Mouse (Mus musculus) left cerebral cortex, adult 2 months (tissue): ENCODE data around the gene C1qtnf5. TPM values are rescaled to one million over a fixed set of nuclear protein-coding genes. Genes with fewer than 3 reads are reported as not detected.

Experiments used
- DNase-seq, 2 experiments: peaks; one replicate each; pipeline ENCODE4 v3.0.0; 2021 to 2022; ENCODE audit warnings: low spot score in 2 of 2, mixed read lengths in 1 of 2; ENCODE audit errors: extremely low spot score in 1 of 2
- H3K27ac ChIP-seq: fragments of 200-600 bp; 2 replicates; pipeline ENCODE4 v1.8.1; 2022
- H3K4me3 ChIP-seq: fragments of 200-600 bp; 2 replicates; pipeline ENCODE4 v1.8.1; 2022
- CTCF ChIP-seq: fragments of 200-600 bp; IDR thresholded peaks from 2 replicates; pipeline ENCODE4 v1.8.1; 2022; ENCODE audit warnings: antibody characterized with exemption, mild to moderate bottlenecking, moderate library complexity
- intact Hi-C: fragments of 180-260 bp; cut with DNase I; formaldehyde crosslinking; loops from one replicate; pipeline ENCODE4 v1.15.1; 2025
- total RNA-seq, 2 experiments: library from RNA; stranded (reverse); gene quantifications; 2 replicates each; pipeline ENCODE4 v1.2.3; 2021

Gene C1qtnf5
- total RNA-seq, 2 experiments from 2014 or later: 14.2 to 15.3 TPM

DNA sequence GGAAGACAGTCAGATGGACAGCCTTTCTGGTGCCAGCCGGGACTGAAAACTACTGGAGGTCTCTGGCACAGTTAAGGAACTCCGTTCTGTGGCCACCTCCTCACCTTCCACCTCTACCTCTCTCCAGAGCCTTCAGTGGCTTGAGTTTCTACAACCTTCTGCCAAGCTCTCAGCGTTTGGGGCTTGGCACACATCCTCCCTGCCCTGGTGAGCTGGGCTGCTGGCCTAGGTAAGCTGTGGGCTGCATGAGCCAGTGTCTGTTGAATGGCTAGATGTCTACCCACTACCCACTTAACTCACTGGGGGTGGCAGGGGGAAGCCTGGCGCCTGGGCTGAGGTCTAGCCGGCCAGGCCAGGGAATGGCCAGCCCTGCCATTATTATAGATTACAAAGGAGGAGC lies 33.9 kb upstream of the C1qtnf5 start:
- intact Hi-C loops: no loop called here
- peak in 1 of 2 experiments; percentile 9 for DNase-seq
- peak overlapping the region; percentile 88 for H3K27ac ChIP-seq
- no peak for TF ChIP-seq CTCF
- peak overlapping the region; percentile 23; the same call in 1 of the 2 replicates for H3K4me3 ChIP-seq

DNA sequence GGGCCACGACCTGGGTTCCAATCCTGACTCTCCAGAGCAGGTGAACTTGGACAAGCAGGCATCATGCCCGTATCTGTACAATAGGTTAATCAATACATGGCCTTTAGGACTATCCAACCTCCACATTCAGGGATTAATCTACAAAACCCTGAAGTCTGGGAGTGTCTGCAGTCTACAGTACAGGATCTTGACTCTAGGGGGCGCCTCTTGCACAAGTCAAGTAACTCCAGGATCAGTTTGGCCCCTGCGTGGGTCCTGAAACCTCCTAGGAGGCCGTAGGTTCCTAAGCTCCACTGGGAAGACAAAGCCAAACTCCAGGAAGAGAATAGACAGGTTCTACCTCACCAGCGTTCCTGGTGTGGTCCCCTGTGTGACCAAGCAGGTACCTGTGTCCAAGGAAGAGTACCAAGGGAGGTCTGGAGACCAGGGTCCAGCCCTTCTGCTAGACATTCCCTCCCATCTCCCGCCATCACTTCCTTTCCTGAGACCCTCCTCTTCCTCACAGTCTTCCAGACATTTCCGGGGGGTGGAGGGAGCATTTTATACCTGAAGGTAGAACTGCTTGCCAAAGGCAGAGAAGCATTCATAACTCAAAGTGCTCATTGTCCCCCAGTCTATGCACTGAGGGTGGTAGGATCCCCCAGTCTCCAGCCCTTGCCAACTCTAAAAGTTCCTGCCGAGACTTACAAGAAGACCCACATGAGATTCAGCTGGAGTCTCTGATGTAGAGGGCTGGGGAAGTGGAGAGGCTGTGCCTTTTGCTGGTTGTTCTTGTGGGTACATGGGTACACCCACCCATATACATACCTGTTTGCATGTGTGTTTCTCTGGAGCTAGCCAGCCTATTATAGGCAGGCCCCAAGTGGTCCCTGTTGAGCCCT lies 32.4 kb upstream of the C1qtnf5 start:
- peak in 1 of 2 experiments; percentile 32 for DNase-seq
- Histone ChIP-seq H3K27ac (no peak overlapping the region), H3K4me3 (no peak overlapping the region)
- intact Hi-C loops: no loop called here
- peak; percentile 61 for TF ChIP-seq CTCF

DNA sequence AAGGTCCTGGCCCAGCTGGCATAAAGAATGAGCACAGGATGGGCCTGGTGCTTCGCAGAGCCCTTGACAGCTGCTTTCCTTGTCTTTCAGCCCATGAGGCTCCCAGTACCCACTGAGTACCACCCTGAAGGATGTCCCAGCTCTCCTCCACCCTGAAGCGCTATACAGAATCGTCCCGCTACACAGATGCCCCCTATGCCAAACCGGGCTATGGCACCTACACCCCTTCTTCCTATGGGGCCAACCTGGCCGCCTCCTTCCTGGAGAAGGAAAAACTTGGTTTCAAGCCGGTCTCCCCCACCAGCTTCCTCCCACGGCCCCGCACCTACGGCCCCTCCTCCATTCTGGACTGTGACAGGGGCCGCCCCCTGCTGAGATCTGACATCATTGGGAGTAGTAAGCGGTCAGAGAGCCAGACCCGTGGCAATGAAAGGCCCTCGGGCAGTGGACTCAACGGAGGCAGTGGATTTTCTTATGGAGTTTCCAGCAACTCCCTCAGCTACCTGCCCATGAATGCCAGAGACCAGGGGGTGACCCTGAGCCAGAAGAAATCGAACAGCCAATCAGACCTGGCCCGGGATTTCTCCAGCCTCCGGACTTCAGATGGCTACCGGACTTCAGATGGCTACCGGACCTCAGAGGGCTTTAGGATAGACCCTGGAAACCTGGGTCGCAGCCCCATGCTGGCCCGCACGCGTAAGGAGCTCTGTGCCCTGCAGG lies 31.6 kb upstream of the C1qtnf5 start:
- Histone ChIP-seq H3K27ac (no peak overlapping the region), H3K4me3 (no peak overlapping the region)
- intact Hi-C loops: no loop called here
- no peak for TF ChIP-seq CTCF
- DNase-seq: peak in 1 of 2 experiments; percentile 9

DNA sequence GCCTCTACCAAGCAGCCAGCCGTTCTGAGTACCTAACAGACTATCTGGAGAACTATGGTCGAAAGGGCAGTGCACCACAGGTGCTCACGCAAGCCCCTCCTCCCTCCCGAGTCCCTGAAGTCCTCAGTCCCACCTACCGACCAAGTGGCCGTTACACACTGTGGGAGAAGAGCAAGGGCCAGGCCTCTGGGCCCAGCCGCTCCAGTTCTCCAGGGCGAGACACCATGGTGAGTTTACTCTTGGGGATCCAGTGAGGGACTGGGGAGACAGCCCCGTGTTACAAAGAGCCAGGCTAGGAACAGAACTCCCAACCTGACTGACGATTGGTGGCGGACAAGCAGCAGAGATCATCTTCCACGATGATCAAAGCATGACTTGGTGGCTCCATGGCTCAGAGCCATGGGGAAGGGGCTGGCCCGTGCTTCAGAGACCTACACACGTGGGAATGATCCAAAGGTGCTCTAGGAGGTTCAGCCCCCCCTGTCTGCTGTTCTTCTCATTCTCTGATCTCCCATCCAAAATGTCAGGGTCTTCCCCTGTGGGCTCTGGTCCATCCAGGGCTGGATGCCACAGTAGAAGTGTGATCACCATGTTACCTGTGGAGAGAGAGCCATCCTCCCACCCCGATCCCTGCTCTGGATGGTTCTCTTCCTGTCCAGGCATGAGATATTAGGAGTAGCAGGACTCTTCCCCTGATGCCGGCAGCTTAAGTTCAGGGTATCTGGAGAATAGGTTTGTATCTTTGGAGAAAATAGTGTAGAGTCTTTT lies 30.9 kb upstream of the C1qtnf5 start:
- TF ChIP-seq CTCF: no peak
- intact Hi-C loops: loop anchor here (2.0 kb wide), 1 partner anchor 19 kb away; no protein-coding TSS in a partner anchor
- peak in 1 of 2 experiments; percentile 9 for DNase-seq

DNA sequence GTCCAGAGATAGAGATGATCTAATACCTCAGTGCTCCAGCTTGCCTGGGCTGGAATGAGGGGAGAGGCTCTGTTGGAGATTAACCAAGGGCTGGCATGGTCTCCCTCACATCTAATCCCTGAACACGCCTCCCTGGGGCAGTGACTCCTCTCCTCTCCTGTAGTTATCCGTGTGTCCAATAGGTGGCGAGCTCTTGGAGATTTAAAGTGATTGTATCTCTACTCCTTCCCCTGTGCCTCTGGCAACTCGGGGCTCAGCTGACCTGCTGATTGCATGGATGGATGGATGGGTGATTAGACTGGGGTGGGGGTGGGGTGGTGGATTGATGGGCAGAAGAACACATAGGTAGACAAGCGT lies 30.3 kb upstream of the C1qtnf5 start:
- intact Hi-C loops: loop anchor here (2.0 kb wide), 1 partner anchor 18 kb away; no protein-coding TSS in a partner anchor
- peak; percentile 63 for TF ChIP-seq CTCF
- no peak overlapping the region for H3K4me3 ChIP-seq
- H3K27ac ChIP-seq: no peak overlapping the region
- DNase-seq: peak in 1 of 2 experiments; percentile 55

More for the DNA sequence above, 30.9 kb upstream of the C1qtnf5 start:
- H3K4me3 ChIP-seq: no peak overlapping the region
- no peak overlapping the region for H3K27ac ChIP-seq

DNA sequence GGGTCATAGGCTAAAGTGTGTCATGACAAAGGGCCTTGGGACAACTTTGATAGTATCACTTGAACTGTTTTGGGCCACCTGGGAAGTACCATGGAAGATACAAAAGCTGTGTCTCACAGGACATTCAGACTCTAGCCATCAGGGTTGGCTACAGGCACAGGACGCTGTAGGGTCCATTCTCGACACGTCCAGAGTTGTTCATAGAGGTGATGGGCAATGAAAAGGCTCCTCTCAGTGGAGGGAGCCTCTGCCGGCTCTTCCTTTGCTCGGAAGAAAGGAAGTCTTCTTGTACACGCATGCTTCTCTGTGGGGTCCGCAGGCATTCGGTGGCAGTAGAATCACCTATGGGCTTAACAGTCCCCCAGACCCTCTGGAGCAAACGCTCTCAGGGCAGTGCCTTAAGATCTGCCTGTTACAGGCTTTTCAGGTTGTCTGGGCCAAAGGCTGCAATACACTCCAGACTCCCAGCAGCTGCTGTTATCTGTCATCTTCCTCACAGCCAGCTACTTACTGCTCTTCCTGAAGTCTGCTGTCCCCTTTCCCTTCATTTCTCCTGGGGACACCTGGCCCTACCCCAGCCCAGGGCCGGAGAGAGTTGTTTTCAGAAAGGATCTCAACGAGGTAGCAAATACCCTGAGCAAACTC lies 29.7 kb upstream of the C1qtnf5 start:
- Histone ChIP-seq H3K27ac (0 out of 2 replicates have a peak overlapping the region, but pooled peaks have one; percentile 5), H3K4me3 (no peak overlapping the region)
- intact Hi-C loops: loop anchor here (2.0 kb wide), 1 partner anchor 17 kb away; no protein-coding TSS in a partner anchor
- no peak for DNase-seq
- TF ChIP-seq CTCF: no peak

DNA sequence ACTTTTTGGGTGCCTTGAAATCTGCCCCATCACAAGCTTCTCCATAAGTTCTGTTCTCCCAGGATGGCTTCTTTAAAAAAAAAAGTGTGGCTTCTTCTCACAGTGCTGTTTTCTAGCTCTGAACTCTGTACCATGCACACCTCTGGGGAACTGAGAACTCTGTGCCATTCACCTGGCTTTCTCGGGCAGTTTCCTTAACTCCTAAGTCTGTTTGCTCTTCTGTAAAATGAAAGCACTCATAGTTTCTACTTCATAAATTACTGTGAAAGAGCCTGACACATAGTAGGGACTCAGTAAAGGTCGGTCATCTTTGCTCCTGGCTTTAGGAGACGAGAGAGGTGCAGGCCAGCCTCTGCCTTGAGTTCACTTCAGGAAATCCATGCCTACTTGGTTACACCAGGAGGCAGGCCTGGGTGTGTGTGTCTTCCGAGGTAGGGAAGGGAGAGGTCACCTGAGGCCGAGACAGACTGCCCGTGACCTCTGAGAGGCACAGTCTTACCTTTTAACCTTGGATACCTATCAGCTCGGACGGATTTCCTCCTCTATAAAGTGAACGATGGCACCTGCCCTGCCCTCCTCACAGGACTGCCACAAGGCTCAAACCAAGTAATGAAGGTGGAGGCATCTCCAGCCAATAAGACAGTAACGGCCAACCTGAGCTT lies 28.8 kb upstream of the C1qtnf5 start:
- peak overlapping the region; percentile 91 for H3K27ac ChIP-seq
- no peak overlapping the region for H3K4me3 ChIP-seq
- peak in 1 of 2 experiments; percentile 9 for DNase-seq
- TF ChIP-seq CTCF: no peak
- intact Hi-C loops: loop anchor here (2.0 kb wide), 1 partner anchor 31 kb away; no protein-coding TSS in a partner anchor

DNA sequence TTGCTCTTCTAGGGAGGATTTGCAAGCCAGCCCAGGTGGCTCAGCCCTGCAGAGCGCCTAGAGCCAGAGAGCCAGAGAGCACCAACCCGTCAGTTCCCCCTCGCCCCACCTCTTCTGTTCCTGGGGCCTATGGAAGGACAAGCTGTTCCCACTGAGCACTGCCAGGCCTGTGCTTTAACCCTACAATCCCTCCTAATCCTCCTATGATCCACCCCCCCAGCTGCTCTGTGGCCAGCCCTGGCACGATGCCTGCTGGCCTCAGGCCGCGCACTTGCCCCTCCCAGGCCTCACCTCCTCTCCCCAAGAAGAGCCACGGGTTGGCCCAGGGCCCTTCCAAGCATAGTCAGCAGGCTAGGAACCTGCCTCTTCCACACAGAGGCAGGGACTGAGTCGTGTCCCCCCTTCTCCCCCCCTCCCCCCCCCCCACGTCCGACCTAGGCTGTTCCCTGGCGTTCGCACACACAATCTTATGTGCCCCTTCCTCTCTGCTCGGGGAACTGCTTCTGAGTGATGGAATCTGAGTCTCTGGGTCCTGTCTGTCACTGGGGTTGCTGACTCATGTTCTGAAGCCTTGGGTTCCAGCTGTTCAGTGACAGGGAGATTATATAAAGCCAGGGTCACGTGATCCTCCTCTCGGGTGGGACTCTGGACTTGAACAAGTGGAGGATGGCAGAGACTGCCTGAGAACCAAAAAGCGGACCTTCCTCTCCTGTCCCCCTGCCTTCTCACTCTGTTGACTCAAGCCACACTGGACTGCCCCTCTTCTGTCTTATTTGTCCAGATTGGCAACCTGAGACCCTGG lies 27.9 kb upstream of the C1qtnf5 start:
- intact Hi-C loops: loop anchor here (2.0 kb wide), 1 partner anchor 30 kb away; no protein-coding TSS in a partner anchor
- peak overlapping the region; percentile 91 for H3K27ac ChIP-seq
- peak; percentile 64 to 68 for DNase-seq
- no peak overlapping the region for H3K4me3 ChIP-seq
- no peak for TF ChIP-seq CTCF

DNA sequence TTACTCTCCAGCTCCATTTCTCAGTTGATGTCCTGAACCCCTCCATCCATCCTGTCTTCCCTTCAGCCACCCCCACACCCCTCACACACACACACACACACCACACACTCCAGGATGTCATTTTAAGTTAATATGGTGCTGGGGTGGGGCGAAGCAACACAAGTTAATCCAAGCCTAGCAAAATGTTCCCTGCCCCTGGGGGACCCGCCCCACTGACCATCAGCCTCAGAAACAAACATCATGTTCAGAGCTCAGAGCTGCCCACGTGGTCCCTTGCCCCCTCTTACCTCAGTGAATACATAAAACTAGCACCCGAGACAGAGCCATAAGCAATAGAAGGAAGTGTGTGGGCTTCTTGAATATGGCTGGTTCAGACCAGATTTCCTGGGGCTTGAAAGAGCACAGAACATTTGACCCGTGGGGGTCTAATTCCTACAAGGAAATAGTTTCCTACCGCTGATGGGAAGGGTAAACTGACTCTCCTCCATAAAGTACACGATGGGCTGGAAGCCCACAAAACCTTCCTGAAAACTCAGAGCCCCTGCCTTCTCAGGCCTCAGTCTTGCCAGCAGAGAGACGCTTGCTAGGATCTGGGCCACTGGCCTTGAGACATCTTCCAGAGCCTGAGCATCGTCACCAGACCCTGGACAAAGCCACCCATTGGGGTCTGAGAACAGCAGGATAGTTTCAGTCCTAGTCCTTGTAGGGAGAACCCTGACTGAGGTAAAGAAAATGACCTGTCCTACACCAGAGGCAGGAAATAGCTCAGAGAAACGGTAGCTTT lies 26.9 kb upstream of the C1qtnf5 start:
- H3K27ac ChIP-seq: peak overlapping the region; percentile 91
- peak in 1 of 2 experiments; percentile 9 for DNase-seq
- no peak overlapping the region for H3K4me3 ChIP-seq
- no peak for TF ChIP-seq CTCF
- intact Hi-C loops: loop anchor here (2.0 to 10.0 kb wide), 2 partner anchors 29 to 335 kb away; partner anchors contain the start of gene Nectin1
